Mouse (Mus musculus): ENCODE results near the gene Dis3l. TPM values are rescaled to one million over a fixed set of nuclear protein-coding genes. Genes with fewer than 3 reads are reported as not detected.
"Not testable (repeated sequence)": the region's sequence is repeated elsewhere in the genome, so short reads cannot be mapped to it uniquely, and the experiment has no call there.

Dis3l gene
- polyA plus RNA-seq, 1 experiment from 2014 or later: 22.5 TPM

GRCm38 (mm10) chr9:64273757-64274156 lies 67.3 kb downstream of the Dis3l start:
- no peak overlapping the region for H3K4me3 ChIP-seq (replicated peaks)
- no peaks in the 10 kb centered on the region for H3K4me1 ChIP-seq (replicated peaks)
- WGBS: 71% methylated on average over 4 of the region's 4 CpGs
- no peaks in the 10 kb centered on the region for H3K36me3 ChIP-seq
- H3K27ac ChIP-seq: no peak overlapping the region
- no peak for ATAC-seq
- H3K9ac ChIP-seq (replicated peaks): no peak overlapping the region
- H3K9me3 ChIP-seq: no peaks in the 10 kb centered on the region
- H3K4me2 ChIP-seq (replicated peaks): no peak overlapping the region
- no peaks in the 10 kb centered on the region for H3K27me3 ChIP-seq

- H3K9me3 ChIP-seq: no peaks in the 10 kb centered on the region
- 47% methylated on average over 7 of the region's 7 CpGs for WGBS
- no peak overlapping the region for H3K27ac ChIP-seq
- H3K4me1 ChIP-seq (replicated peaks): no peaks in the 10 kb centered on the region
- no peak overlapping the region for H3K4me2 ChIP-seq (replicated peaks)
- H3K36me3 ChIP-seq: no peaks in the 10 kb centered on the region
- no peak for ATAC-seq
- no peaks in the 10 kb centered on the region for H3K27me3 ChIP-seq
- H3K4me3 ChIP-seq (replicated peaks): no peak overlapping the region
- no peak overlapping the region for H3K9ac ChIP-seq (replicated peaks)
Measured at GRCm38 (mm10) chr9:64272611-64273010, 68.5 kb downstream of the Dis3l start.

- no peaks in the 10 kb centered on the region for H3K9me3 ChIP-seq
- H3K4me3 ChIP-seq (replicated peaks): no peak overlapping the region
- no peak overlapping the region for H3K27ac ChIP-seq
- 74% methylated on average over 3 of the region's 3 CpGs for WGBS
- no peaks in the 10 kb centered on the region for H3K27me3 ChIP-seq
- no peaks in the 10 kb centered on the region for H3K36me3 ChIP-seq
- ATAC-seq: no peak
- no peak overlapping the region for H3K9ac ChIP-seq (replicated peaks)
- no peaks in the 10 kb centered on the region for H3K4me1 ChIP-seq (replicated peaks)
- no peak overlapping the region for H3K4me2 ChIP-seq (replicated peaks)
Measured at GRCm38 (mm10) chr9:64271249-64271648, 69.8 kb downstream of the Dis3l start.

- H3K27me3 ChIP-seq; ATAC-seq; H3K9me3 ChIP-seq; H3K9ac ChIP-seq (replicated peaks); H3K4me2 ChIP-seq (replicated peaks); H3K36me3 ChIP-seq; H3K4me1 ChIP-seq (replicated peaks); H3K4me3 ChIP-seq (replicated peaks); H3K27ac ChIP-seq: not testable (repeated sequence)
- 94% methylated on average over 8 of the region's 8 CpGs for WGBS
Measured at GRCm38 (mm10) chr9:64268836-64269235, 72.3 kb downstream of the Dis3l start.

GRCm38 (mm10) chr9:64268196-64268595 lies 72.9 kb downstream of the Dis3l start:
- H3K9ac ChIP-seq (replicated peaks): no peak overlapping the region
- H3K4me1 ChIP-seq (replicated peaks): no peaks in the 10 kb centered on the region
- no peaks in the 10 kb centered on the region for H3K27me3 ChIP-seq
- no peaks in the 10 kb centered on the region for H3K36me3 ChIP-seq
- no peaks in the 10 kb centered on the region for H3K9me3 ChIP-seq
- no peak overlapping the region for H3K27ac ChIP-seq
- WGBS: 93% methylated on average over 10 of the region's 10 CpGs
- ATAC-seq: no peak
- no peak overlapping the region for H3K4me3 ChIP-seq (replicated peaks)
- no peak overlapping the region for H3K4me2 ChIP-seq (replicated peaks)

GRCm38 (mm10) chr9:64267231-64267630 lies 73.9 kb downstream of the Dis3l start:
- H3K4me3 ChIP-seq (replicated peaks): no peak overlapping the region
- H3K4me2 ChIP-seq (replicated peaks): no peak overlapping the region
- H3K9ac ChIP-seq (replicated peaks): no peak overlapping the region
- H3K27ac ChIP-seq: no peak overlapping the region
- 89% methylated on average over 1 of the region's 1 CpGs for WGBS
- no peaks in the 10 kb centered on the region for H3K9me3 ChIP-seq
- H3K4me1 ChIP-seq (replicated peaks): no peaks in the 10 kb centered on the region
- no peaks in the 10 kb centered on the region for H3K27me3 ChIP-seq
- ATAC-seq: no peak
- H3K36me3 ChIP-seq: no peaks in the 10 kb centered on the region

- no peak for ATAC-seq
- H3K4me1 ChIP-seq (replicated peaks): no peaks in the 10 kb centered on the region
- no peaks in the 10 kb centered on the region for H3K36me3 ChIP-seq
- H3K27ac ChIP-seq: no peak overlapping the region
- no peaks in the 10 kb centered on the region for H3K9me3 ChIP-seq
- no peak overlapping the region for H3K4me3 ChIP-seq (replicated peaks)
- H3K4me2 ChIP-seq (replicated peaks): no peak overlapping the region
- H3K9ac ChIP-seq (replicated peaks): no peak overlapping the region
- 56% methylated on average over 1 of the region's 1 CpGs for WGBS
- H3K27me3 ChIP-seq: no peaks in the 10 kb centered on the region
Measured at GRCm38 (mm10) chr9:64264813-64265212, 76.3 kb downstream of the Dis3l start.

GRCm38 (mm10) chr9:64261023-64261422 lies 80.1 kb downstream of the Dis3l start:
- ATAC-seq: no peak
- Histone ChIP-seq H3K27me3 (no peaks in the 10 kb centered on the region), H3K9me3 (no peaks in the 10 kb centered on the region), H3K27ac (no peak overlapping the region), H3K4me3 (replicated peaks) (no peak overlapping the region), H3K4me2 (replicated peaks) (no peak overlapping the region), H3K4me1 (replicated peaks) (no peaks in the 10 kb centered on the region), H3K9ac (replicated peaks) (no peak overlapping the region), H3K36me3 (no peaks in the 10 kb centered on the region)
- WGBS: 90% methylated on average over 4 of the region's 4 CpGs

GRCm38 (mm10) chr9:64259906-64260305 lies 81.2 kb downstream of the Dis3l start:
- H3K4me1 ChIP-seq (replicated peaks): no peaks in the 10 kb centered on the region
- no peak overlapping the region for H3K4me3 ChIP-seq (replicated peaks)
- WGBS: 91% methylated on average over 5 of the region's 5 CpGs
- H3K4me2 ChIP-seq (replicated peaks): no peak overlapping the region
- no peaks in the 10 kb centered on the region for H3K36me3 ChIP-seq
- no peak overlapping the region for H3K9ac ChIP-seq (replicated peaks)
- H3K27me3 ChIP-seq: no peaks in the 10 kb centered on the region
- ATAC-seq: no peak
- no peaks in the 10 kb centered on the region for H3K9me3 ChIP-seq
- H3K27ac ChIP-seq: no peak overlapping the region

Other genes with a start within 250 kb of the Dis3l start
- gene Lctl, start 224.1 kb downstream of the Dis3l start, polyA plus RNA-seq (2015; fragmentation: Nextera tagmentation; extraction: Ambion mirVana): not detected in 2 replicates
- 9.3 and 10.9 TPM in 2 replicates for gene Zwilch, start 168.2 kb downstream of the Dis3l start, polyA plus RNA-seq (2015; fragmentation: Nextera tagmentation; extraction: Ambion mirVana)
- 668 and 675 TPM in 2 replicates for gene Rpl4, start 167.9 kb downstream of the Dis3l start, polyA plus RNA-seq (2015; fragmentation: Nextera tagmentation; extraction: Ambion mirVana)
- 39.2 and 44.9 TPM in 2 replicates for gene Snapc5, start 162.0 kb downstream of the Dis3l start, polyA plus RNA-seq (2015; fragmentation: Nextera tagmentation; extraction: Ambion mirVana)
- gene Uchl4, start 106.1 kb downstream of the Dis3l start, polyA plus RNA-seq (2015; fragmentation: Nextera tagmentation; extraction: Ambion mirVana): 2.8 and 3.7 TPM in 2 replicates
- gene Map2k1, start 87.7 kb downstream of the Dis3l start, polyA plus RNA-seq (2015; fragmentation: Nextera tagmentation; extraction: Ambion mirVana): 41.6 and 46.6 TPM in 2 replicates
- 110 and 133 TPM in 2 replicates for gene Tipin, start 59.7 kb downstream of the Dis3l start, polyA plus RNA-seq (2015; fragmentation: Nextera tagmentation; extraction: Ambion mirVana)
- gene Megf11, start 44.3 kb upstream of the Dis3l start, polyA plus RNA-seq (2015; fragmentation: Nextera tagmentation; extraction: Ambion mirVana): 9.4 and 10.2 TPM in 2 replicates